Mouse (Mus musculus): ENCODE results near the gene Akr1b7.

Akr1b7 gene

GRCm38 (mm10) chr6:34439006-34439405, 26.9 kb downstream of the Akr1b7 start:
- no peak for DNase-seq (ENCODE audit: low spot score)

- no peak for DNase-seq (ENCODE audit: low spot score)
These were observed 29.6 kb downstream of the Akr1b7 start for GRCm38 (mm10) chr6:34441556-34442257.

- DNase-seq (ENCODE audit: low spot score) = no peak
These were observed 31.7 kb downstream of the Akr1b7 start for GRCm38 (mm10) chr6:34443791-34444190.

GRCm38 (mm10) chr6:34447961-34448360, 35.8 kb downstream of the Akr1b7 start:
- peak; percentile 76 for DNase-seq (ENCODE audit: low spot score)

- no peak for DNase-seq (ENCODE audit: low spot score)
These were observed 36.6 kb downstream of the Akr1b7 start for GRCm38 (mm10) chr6:34448696-34449095.

- no peak for DNase-seq (ENCODE audit: low spot score)
These were observed 41.0 kb downstream of the Akr1b7 start for GRCm38 (mm10) chr6:34452963-34453770.

- no peak for DNase-seq (ENCODE audit: low spot score)
These were observed 47.3 kb downstream of the Akr1b7 start for GRCm38 (mm10) chr6:34459456-34459855.

GRCm38 (mm10) chr6:34460651-34461050, 48.5 kb downstream of the Akr1b7 start:
- no peak for DNase-seq (ENCODE audit: low spot score)

GRCm38 (mm10) chr6:34463582-34463981, 51.4 kb downstream of the Akr1b7 start:
- DNase-seq (ENCODE audit: low spot score) = no peak

- DNase-seq (ENCODE audit: low spot score) = no peak
These were observed 59.4 kb downstream of the Akr1b7 start for GRCm38 (mm10) chr6:34471434-34472110.

Data from urinary bladder, postnatal 25 days (tissue).